Mouse (Mus musculus): ENCODE results near the gene Csnk1g2.

- TF ChIP-seq EP300 (optimal IDR thresholded peaks at IDR 0.05) (no peak), CTCF (IDR thresholded peaks at IDR 0.05; ENCODE audit: low read depth) (no peak; the same call in 1 of the 2 replicates)
Observed at GRCm38 (mm10) chr10:80621940-80622660, 538 bp upstream of the Csnk1g2 start.
